Mouse (Mus musculus): ENCODE measurements around the gene Pigz. TPM values are rescaled to one million over a fixed set of nuclear protein-coding genes. Genes with fewer than 3 reads are reported as not detected.
A peak's percentile ranks its signal among the peaks of the same experiment; 100 is the strongest.

Pigz gene
- total and polyA plus RNA-seq, 3 experiments = 0.23 to 0.28 TPM; not detected in 1

DNA sequence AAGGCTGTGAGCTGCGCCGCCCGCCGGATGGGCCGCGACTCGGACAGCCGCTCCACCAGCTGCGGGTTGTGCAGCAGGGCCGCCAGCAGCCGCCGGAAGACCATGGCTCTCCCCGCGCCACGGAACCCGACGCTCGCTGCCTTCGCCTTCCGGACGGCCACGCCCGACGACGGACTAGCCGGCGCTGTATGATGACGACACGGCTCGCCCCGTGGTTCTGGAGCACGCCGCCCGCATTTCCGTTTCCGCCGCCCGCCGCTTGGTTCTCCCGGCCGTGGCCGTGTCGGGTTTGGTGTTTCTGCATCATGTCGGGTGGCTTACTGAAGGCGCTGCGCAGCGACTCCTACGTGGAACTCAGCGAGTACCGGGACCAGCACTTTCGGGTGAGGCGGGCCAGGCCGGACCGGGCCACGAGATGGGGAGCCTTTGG, 14.7 kb downstream of the Pigz start, which contains the start of the genes 0610012G03Rik and Ncbp2 (continued):
- TF ChIP-seq MYC (IDR thresholded peaks at IDR 0.05; ENCODE audit: low read depth, low read length) (peak; percentile 87), GABPA (IDR thresholded peaks at IDR 0.05; ENCODE audit: low read depth, low read length) (peak; percentile 66; the same call in 1 of the 2 replicates)

GRCm38 (mm10) chr16:31963224-31963623, 29.6 kb downstream of the Pigz start:
- no peak for DNase-seq (ENCODE audit: low read depth, low spot score)
- no peaks in the 10 kb centered on the region for H3K27me3 ChIP-seq (ENCODE audit: control insufficient read depth in 1 of 2, insufficient read depth in 2 of 2, low read length in 2 of 2)
- H3K4me3 ChIP-seq (ENCODE audit: control insufficient read depth in 1 of 2, insufficient read depth in 1 of 2, low read depth in 2 of 2, low read length in 2 of 2) = no peak overlapping the region
- peaks cover 0 to 10% of the 10 kb centered on the region in 2 experiments; a peak in 2 of 4 replicates for H3K36me3 ChIP-seq (ENCODE audit: control insufficient read depth in 1 of 2, insufficient read depth in 2 of 2, low read length in 2 of 2)
- no peaks in the 10 kb centered on the region for H3K9me3 ChIP-seq (replicated peaks; ENCODE audit: insufficient read depth, low read length)
- no peaks in the 10 kb centered on the region for H3K4me1 ChIP-seq (ENCODE audit: control insufficient read depth in 1 of 2, insufficient read depth in 2 of 2, low read length in 2 of 2)
- no peak overlapping the region for H3K9ac ChIP-seq (ENCODE audit: control insufficient read depth, low read depth, low read length, poor library complexity, severe bottlenecking)
- no peak for TF ChIP-seq TCF12 (IDR thresholded peaks at IDR 0.05; ENCODE audit: low read depth, low read length)
- TF ChIP-seq MEF2A (IDR thresholded peaks at IDR 0.05; ENCODE audit: extremely low read depth, insufficient replicate concordance, low read depth, low read length, poor library complexity, severe bottlenecking) = no peak
- TF ChIP-seq CTCF (IDR thresholded peaks at IDR 0.05 in 2 of 3, conservative IDR thresholded peaks at IDR 0.05 in 1 of 3; ENCODE audit: control insufficient read depth in 1 of 3, insufficient read depth in 1 of 3, low read depth in 2 of 3, low read length in 3 of 3, poor library complexity in 1 of 3, severe bottlenecking in 1 of 3) = no peak
- TF ChIP-seq HCFC1 (IDR thresholded peaks at IDR 0.05; ENCODE audit: low read depth, low read length) = no peak
- TF ChIP-seq CHD2 (IDR thresholded peaks at IDR 0.05; ENCODE audit: low read length) = no peak
- TF ChIP-seq ZC3H11A (IDR thresholded peaks at IDR 0.05; ENCODE audit: low read depth, low read length) = no peak
- TF ChIP-seq E2F4 (IDR thresholded peaks at IDR 0.05; ENCODE audit: borderline replicate concordance, low read depth, low read length) = no peak
- no peak for TF ChIP-seq NRF1 (IDR thresholded peaks at IDR 0.05; ENCODE audit: insufficient read depth, low read depth, low read length, poor library complexity, severe bottlenecking)
- no peak for TF ChIP-seq POLR2AphosphoS5 (IDR thresholded peaks at IDR 0.05; ENCODE audit: borderline replicate concordance, low read depth, low read length)
- TF ChIP-seq ZKSCAN1 (IDR thresholded peaks at IDR 0.05; ENCODE audit: low read depth, low read length) = no peak
- no peak for TF ChIP-seq GABPA (IDR thresholded peaks at IDR 0.05; ENCODE audit: low read depth, low read length)
- TF ChIP-seq POLR2A (IDR thresholded peaks at IDR 0.05; ENCODE audit: control insufficient read depth in 1 of 2, insufficient read depth in 1 of 2, low read depth in 1 of 2, low read length in 2 of 2, poor library complexity in 1 of 2) = no peak
- no peak for TF ChIP-seq TBP (IDR thresholded peaks at IDR 0.05; ENCODE audit: low read depth, low read length)
- no peak overlapping the region for H3K27ac ChIP-seq (ENCODE audit: control insufficient read depth, low read depth, low read length)
- H3K79me2 ChIP-seq (ENCODE audit: control insufficient read depth, insufficient read depth, low read length, poor library complexity) = no peaks in the 10 kb centered on the region

DNA sequence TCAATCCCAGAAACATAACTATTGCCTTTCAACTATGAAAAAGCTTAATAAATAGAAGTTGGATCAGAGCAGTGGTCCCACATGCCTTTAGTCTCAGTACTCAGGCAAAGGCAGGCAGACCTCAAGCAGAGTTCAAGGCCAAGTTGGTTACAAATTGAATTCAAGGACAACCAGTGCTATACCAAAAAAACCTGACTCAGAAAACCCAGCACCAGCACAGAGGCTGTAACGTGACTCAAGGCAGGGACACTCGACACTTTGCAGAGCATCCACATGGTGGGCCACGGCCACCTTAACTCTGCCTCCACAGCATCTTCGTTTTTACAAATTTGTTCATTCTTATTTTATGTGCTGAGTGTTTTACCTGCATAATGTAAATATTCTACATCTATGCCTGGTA, 41.6 kb downstream of the Pigz start:
- DNase-seq (ENCODE audit: low read depth, low spot score) = no peak
- no peak overlapping the region for H3K9ac ChIP-seq (ENCODE audit: control insufficient read depth, low read depth, low read length, poor library complexity, severe bottlenecking)
- no peaks in the 10 kb centered on the region for H3K4me1 ChIP-seq (ENCODE audit: control insufficient read depth in 1 of 2, insufficient read depth in 2 of 2, low read length in 2 of 2)
- H3K27me3 ChIP-seq (ENCODE audit: control insufficient read depth in 1 of 2, insufficient read depth in 2 of 2, low read length in 2 of 2) = no peaks in the 10 kb centered on the region
- H3K9me3 ChIP-seq (replicated peaks; ENCODE audit: insufficient read depth, low read length) = no peaks in the 10 kb centered on the region
- H3K4me3 ChIP-seq (ENCODE audit: control insufficient read depth in 1 of 2, insufficient read depth in 1 of 2, low read depth in 2 of 2, low read length in 2 of 2) = no peak overlapping the region
- no peak overlapping the region for H3K27ac ChIP-seq (ENCODE audit: control insufficient read depth, low read depth, low read length)
- H3K36me3 ChIP-seq (ENCODE audit: control insufficient read depth in 1 of 2, insufficient read depth in 2 of 2, low read length in 2 of 2) = peaks cover 0 to 12% of the 10 kb centered on the region in 2 experiments; a peak in 2 of 4 replicates
- TF ChIP-seq ZMIZ1 (IDR thresholded peaks at IDR 0.05; ENCODE audit: low read depth, low read length) = no peak
- H3K79me2 ChIP-seq (ENCODE audit: control insufficient read depth, insufficient read depth, low read length, poor library complexity) = no peaks in the 10 kb centered on the region

All from MEL (cell line).